Mouse (Mus musculus): ENCODE measurements at regions not wholly inside any gene's neighbourhood (a gene's known extent, or its start where the extent isn't known, plus 50 kb on each side); places are given as distances from the start of the nearest gene placed in this dataset.

- Histone ChIP-seq H3K9me3 (replicated peaks; ENCODE audit: low read length) (peaks cover 63% of the 10 kb centered on the region), H3K27ac (ENCODE audit: insufficient read depth, low read depth) (no peak overlapping the region), H3K27me3 (replicated peaks) (no peaks in the 10 kb centered on the region), H3K4me3 (replicated peaks in 1 of 3; ENCODE audit: low read depth in 2 of 3, low read length in 2 of 3, poor library complexity in 1 of 3) (no peak overlapping the region), H3K4me2 (ENCODE audit: insufficient read depth, low read depth, poor library complexity, severe bottlenecking) (no peak overlapping the region), H3K79me2 (replicated peaks; ENCODE audit: control insufficient read depth, extremely low read depth, insufficient read depth, poor library complexity, severe bottlenecking) (no peaks in the 10 kb centered on the region), H3K9ac (ENCODE audit: insufficient read depth, low read depth) (no peak overlapping the region), H3K4me1 (ENCODE audit: control insufficient read depth in 1 of 2, insufficient read depth in 2 of 2) (no peaks in the 10 kb centered on the region), H3K36me3 (replicated peaks in 1 of 2; ENCODE audit: control insufficient read depth in 1 of 2, insufficient read depth in 1 of 2, low read length in 1 of 2) (no peaks in the 10 kb centered on the region)
- no peak for TF ChIP-seq SIN3A (IDR thresholded peaks at IDR 0.05; ENCODE audit: low read length)
- TF ChIP-seq ZC3H11A (IDR thresholded peaks at IDR 0.05; ENCODE audit: low read depth, low read length): no peak
- no peak for TF ChIP-seq E2F4 (IDR thresholded peaks at IDR 0.05; ENCODE audit: insufficient replicate concordance, low read depth, low read length)
- TF ChIP-seq KAT2A (IDR thresholded peaks at IDR 0.05; ENCODE audit: insufficient replicate concordance, low read length): no peak
- no peak for TF ChIP-seq ZKSCAN1 (IDR thresholded peaks at IDR 0.05; ENCODE audit: borderline replicate concordance, low read depth, low read length)
- no peak for TF ChIP-seq IRF4 (IDR thresholded peaks at IDR 0.05; ENCODE audit: low read depth, low read length)
- no peak for TF ChIP-seq MEF2A (IDR thresholded peaks at IDR 0.05; ENCODE audit: borderline replicate concordance, low read depth, low read length)
- no peak for TF ChIP-seq RAD21 (IDR thresholded peaks at IDR 0.05; ENCODE audit: low read depth, low read length)
- TF ChIP-seq BHLHE40 (IDR thresholded peaks at IDR 0.05; ENCODE audit: low read depth, low read length): no peak
- TF ChIP-seq CTCF (conservative IDR thresholded peaks at IDR 0.05 in 1 of 2, IDR thresholded peaks at IDR 0.05 in 1 of 2; ENCODE audit: low read depth in 2 of 2, low read length in 2 of 2): no peak
- no peak for TF ChIP-seq ELF1 (IDR thresholded peaks at IDR 0.05; ENCODE audit: low read depth, low read length)
- no peak for TF ChIP-seq ZNF384 (IDR thresholded peaks at IDR 0.05; ENCODE audit: low read depth, low read length)
- TF ChIP-seq CHD1 (IDR thresholded peaks at IDR 0.05; ENCODE audit: low read depth, low read length): no peak
- no peak for TF ChIP-seq NELFE (IDR thresholded peaks at IDR 0.05; ENCODE audit: low read depth, low read length)
- in situ Hi-C loops (cut with MboI; ENCODE audit: low pct_ligation_motif_present, low pct_unique_long_range_greater_than_20kb, low sequenced_read_pairs) (no loop called here), dilution Hi-C loops (cut with MboI; ENCODE audit: extremely low pct_ligation_motif_present, extremely low pct_unique_long_range_greater_than_20kb, low sequenced_read_pairs) (no loop called here)
- DNase-seq (ENCODE audit: extremely low read depth): no peak
Observed at GRCm38 (mm10) chr10:126298211-126298610, 332.2 kb downstream of the Lrig3 start.

- peaks cover 59% of the 10 kb centered on the region for H3K9me3 ChIP-seq (replicated peaks; ENCODE audit: low read length)
Observed at GRCm38 (mm10) chr10:126295853-126296252, 329.9 kb downstream of the Lrig3 start.

More at GRCm38 (mm10) chr10:126295853-126296252, 329.9 kb downstream of the Lrig3 start:
- no peak overlapping the region for H3K4me2 ChIP-seq (ENCODE audit: insufficient read depth, low read depth, poor library complexity, severe bottlenecking)
- dilution Hi-C loops (cut with MboI; ENCODE audit: extremely low pct_ligation_motif_present, extremely low pct_unique_long_range_greater_than_20kb, low sequenced_read_pairs) (no loop called here), in situ Hi-C loops (cut with MboI; ENCODE audit: low pct_ligation_motif_present, low pct_unique_long_range_greater_than_20kb, low sequenced_read_pairs) (no loop called here)
- H3K4me1 ChIP-seq (ENCODE audit: control insufficient read depth in 1 of 2, insufficient read depth in 2 of 2): no peaks in the 10 kb centered on the region
- no peaks in the 10 kb centered on the region for H3K79me2 ChIP-seq (replicated peaks; ENCODE audit: control insufficient read depth, extremely low read depth, insufficient read depth, poor library complexity, severe bottlenecking)
- H3K27me3 ChIP-seq (replicated peaks): no peaks in the 10 kb centered on the region
- no peak overlapping the region for H3K4me3 ChIP-seq (replicated peaks in 1 of 3; ENCODE audit: low read depth in 2 of 3, low read length in 2 of 3, poor library complexity in 1 of 3)
- H3K9ac ChIP-seq (ENCODE audit: insufficient read depth, low read depth): no peak overlapping the region
- no peaks in the 10 kb centered on the region for H3K36me3 ChIP-seq (replicated peaks in 1 of 2; ENCODE audit: control insufficient read depth in 1 of 2, insufficient read depth in 1 of 2, low read length in 1 of 2)
- H3K27ac ChIP-seq (ENCODE audit: insufficient read depth, low read depth): no peak overlapping the region
- TF ChIP-seq MAX (IDR thresholded peaks at IDR 0.05; ENCODE audit: low read length): no peak
- no peak for TF ChIP-seq JUN (IDR thresholded peaks at IDR 0.05; ENCODE audit: insufficient read depth, low read depth, low read length)
- TF ChIP-seq USF1 (IDR thresholded peaks at IDR 0.05; ENCODE audit: low read depth, low read length): no peak
- no peak for TF ChIP-seq POLR2A (IDR thresholded peaks at IDR 0.05; ENCODE audit: low read depth, low read length)
- TF ChIP-seq PAX5 (IDR thresholded peaks at IDR 0.05; ENCODE audit: low read length): no peak
- TF ChIP-seq ZC3H11A (IDR thresholded peaks at IDR 0.05; ENCODE audit: low read depth, low read length): no peak
- TF ChIP-seq NRF1 (IDR thresholded peaks at IDR 0.05; ENCODE audit: low read depth, low read length): no peak
- no peak for TF ChIP-seq RCOR1 (conservative IDR thresholded peaks at IDR 0.05; ENCODE audit: low read depth, low read length)
- no peak for TF ChIP-seq MXI1 (IDR thresholded peaks at IDR 0.05; ENCODE audit: low read depth, low read length)
- TF ChIP-seq IRF4 (IDR thresholded peaks at IDR 0.05; ENCODE audit: low read depth, low read length): no peak
- no peak for DNase-seq (ENCODE audit: extremely low read depth)
